Mouse (Mus musculus) 416B (cell line): ENCODE measurements around the gene Liph.
"Not testable (repeated sequence)": the region's sequence is repeated elsewhere in the genome, so short reads cannot be mapped to it uniquely, and the experiment has no call there.

ENCODE experiments used
- DNase-seq: peaks from one replicate; pipeline ENCODE4 v3.0.0; 2011; ENCODE audit warnings: low read depth

The Liph gene

DNA sequence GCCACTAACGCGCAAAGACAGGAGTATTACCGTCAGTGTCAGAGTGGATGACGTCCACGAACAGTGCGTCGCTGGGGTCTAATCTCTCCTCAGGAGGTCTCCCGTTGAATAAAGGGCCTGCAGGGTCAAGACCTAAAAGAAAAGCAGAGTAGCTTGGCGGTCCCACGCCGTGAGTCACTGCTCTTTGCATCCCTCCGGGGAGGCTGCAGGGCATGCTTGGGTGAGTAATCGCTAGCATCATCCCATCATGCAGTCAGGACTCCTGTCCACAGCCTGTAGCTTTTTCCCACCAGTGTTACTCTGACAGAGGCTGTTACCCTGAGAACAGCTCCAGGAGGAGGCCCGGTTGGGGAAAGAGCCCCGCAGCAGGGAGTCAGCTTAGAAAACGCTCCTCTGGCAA is 19.3 kb downstream of the Liph start:
- DNase-seq: no peak

DNA sequence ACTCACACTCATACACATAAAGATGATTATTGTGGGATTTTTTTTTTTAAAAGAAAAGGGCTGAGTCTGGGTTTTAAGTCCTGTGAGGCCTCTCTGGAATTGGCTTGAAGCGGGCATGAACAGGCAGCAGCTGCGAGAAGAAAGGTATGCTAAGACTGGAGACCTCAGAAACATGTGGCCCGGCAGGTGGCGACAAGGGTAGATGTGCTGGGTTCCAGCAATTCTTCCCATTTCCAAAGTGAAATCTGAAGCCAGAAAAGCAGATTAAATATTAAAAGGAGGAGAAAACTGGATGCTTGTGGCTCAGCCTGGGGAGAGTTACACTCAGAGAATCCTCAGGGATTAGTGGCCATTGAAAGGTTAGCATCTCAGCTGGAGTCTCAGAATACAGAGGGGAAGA is 24.0 kb downstream of the Liph start:
- DNase-seq: no peak

DNA sequence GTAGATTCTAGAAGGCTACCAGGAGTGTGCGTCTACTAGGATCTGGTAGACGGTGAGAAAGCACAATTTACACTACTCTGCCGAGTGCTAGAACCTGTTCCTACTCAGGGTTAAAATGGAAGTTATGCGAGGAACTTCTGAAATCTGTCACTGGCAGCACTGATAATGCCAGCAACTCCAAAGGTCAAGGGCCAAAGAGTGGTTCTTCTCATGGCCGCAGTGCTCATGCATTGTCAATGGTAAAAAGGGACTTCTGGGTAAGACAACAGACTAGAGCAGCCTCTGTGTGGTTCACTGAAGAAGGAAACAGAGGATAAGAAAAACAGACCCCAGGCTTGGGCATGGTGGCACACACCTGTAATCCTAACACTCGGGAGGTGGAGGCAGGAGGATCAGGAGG is 24.9 kb downstream of the Liph start:
- no peak for DNase-seq

DNA sequence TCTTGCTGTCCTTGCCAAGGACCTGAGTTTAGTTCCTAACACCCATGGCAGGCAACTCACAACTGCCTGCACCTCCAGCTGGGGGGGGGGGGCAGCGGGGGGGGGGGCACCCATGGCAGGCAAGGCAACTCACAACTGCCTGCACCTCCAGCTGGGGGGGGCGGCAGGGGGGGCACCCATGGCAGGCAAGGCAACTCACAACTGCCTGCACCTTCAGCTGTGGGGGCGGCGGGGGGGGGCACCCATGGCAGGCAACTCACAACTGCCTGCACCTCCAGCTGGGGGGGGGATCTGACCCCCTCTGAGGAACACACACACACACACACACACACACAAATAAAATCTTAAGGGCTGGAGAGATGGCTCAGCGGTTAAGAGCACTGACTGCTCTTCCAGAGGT is 25.6 kb downstream of the Liph start:
- DNase-seq: no peak

DNA sequence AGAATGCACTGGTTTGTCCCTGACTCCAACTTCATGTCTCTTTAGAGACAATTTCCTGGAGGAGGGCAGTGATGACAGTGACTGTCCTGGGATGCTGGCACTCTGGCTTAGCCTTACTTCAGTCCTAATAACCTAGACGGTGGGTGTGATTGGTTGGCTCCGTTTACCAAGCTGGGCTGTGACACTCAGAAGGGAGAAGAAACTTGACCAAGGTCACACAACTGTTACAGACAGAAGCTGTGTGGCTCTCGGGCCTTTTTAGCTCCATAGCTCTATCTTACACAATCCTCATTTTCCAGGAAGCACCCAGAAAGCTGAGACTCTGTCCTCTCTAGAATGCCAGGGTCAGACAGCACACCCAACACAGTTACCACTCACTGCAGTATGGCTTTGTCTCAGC is 29.9 kb downstream of the Liph start:
- no peak for DNase-seq

DNA sequence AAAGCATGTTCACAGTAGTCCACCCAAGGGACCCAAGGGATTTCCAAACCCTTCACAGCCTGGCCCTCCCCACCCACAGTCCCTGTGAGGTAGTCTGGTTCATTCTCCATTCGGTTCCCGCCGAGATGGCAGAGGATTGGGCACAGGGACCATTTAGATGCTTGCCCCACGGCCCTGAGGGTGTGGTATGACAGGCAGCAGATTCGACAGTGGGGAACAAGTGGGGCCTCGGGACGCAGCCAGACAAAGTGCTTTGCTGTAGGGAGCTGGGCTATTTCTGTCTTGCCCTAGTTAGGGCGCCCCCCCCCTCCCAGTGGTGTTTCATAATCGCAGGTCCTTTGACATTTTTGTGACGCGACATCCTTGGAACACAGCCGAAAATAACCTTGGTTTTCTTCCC is 39.9 kb downstream of the Liph start:
- no peak for DNase-seq

DNA sequence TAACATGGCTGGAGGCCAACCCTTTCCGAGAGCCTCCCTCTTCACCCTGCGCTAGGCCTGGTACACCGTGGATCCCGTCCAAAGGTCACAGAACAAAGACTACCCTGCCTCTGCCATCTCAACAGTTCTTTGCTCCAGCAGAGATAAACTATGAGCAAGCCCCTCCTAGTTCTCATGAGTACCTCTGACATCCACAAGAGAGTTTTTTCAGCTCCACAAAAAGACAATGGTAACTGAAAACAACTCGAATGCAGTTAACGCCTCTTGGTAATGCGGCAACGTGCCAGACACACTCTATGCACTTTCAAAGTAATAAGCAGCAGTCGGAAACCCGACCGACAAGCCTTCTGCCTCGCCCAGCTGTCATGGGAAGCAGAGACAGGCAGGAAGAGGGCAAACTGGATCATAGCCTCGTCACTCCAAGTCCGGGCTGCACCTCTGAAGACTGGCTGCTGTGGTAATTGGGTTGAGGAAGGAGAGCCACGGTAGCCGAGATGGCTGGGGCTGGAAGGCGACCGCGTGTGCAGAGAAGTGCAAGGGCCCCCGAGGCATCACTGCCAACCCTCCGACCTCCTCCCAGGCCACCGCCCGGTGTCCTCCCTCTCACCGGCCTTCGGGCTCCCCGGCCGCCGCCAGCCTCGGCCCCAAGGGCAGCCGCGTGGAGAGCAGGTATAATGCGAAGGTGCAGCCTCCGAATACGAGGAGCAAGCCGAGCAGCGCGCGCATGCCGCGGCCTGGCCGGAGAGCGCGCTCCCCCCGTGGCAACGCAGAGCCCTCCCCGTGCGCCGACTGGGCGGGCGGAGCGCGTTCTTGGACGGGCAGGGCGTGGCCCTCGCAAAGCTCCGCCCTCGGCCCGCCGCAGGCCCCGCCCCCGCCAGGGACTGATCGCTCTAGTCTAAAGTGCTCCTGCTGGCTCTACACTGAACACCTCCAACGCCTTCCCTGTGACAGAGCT is 48.4 kb downstream of the Liph start, which contains the start of gene Tmem41a:
Tmem41a (minus strand) TSS at position 792 of the 955 bp plus-strand sequence.
- no peak for DNase-seq

DNA sequence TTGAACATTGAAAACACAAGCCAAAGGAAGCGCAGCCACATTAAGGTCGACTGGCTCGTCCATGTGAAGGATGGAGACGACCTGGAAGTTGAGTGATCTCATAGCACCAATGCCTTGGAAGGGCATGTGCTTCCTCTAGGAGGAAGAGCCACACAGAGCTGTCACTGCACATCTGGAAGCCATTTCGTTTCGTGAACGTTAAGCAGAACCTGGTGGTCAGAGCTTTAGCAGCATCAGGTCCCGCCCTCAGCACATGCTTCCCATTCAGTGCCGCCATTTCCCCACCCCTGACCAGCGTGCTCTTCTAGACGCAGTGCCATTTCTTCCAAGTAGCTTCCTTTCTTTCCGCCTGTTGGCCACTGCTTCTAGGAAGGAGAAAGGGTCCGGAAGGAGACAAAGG is 67.0 kb downstream of the Liph start:
- no peak for DNase-seq

DNA sequence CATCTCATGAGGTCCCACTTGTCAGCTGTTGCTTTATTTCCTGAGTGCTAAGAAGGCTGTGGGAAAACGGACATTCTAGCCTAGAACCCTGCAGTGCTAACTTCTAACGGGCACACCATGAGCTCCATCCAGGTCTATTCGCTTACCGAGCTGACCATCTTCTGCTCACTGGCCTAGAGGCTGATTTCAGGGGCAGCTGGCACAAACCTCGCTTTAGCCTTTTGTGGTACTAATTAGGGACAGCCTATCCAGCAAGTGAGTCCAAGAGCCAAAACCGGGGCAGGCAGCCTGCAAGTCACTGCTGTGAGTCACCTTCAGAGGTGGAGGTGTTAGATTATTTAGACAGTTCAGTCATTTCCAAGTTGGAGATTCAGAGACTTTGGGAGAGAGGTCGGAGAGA is 78.8 kb downstream of the Liph start:
- no peak for DNase-seq

DNA sequence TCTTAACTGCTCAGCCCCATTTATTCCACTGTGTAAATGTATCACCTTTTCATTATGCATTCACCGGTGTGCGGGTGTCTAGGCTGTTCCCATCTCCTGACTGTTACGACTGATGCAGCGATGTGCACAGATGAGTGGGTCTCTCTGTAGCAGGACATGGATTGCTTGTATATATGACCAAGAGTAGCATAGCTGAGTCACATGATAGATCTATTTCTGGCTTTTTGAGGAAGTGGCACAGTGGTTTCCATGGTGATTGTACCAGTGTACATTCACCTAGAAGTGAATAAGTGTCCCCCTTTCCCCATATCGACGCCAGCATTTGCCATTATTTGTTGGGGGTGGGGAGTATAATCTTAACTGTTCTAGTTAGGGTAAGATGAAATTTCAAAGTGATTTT is 82.1 kb downstream of the Liph start:
- peak; percentile 46 for DNase-seq

DNA sequence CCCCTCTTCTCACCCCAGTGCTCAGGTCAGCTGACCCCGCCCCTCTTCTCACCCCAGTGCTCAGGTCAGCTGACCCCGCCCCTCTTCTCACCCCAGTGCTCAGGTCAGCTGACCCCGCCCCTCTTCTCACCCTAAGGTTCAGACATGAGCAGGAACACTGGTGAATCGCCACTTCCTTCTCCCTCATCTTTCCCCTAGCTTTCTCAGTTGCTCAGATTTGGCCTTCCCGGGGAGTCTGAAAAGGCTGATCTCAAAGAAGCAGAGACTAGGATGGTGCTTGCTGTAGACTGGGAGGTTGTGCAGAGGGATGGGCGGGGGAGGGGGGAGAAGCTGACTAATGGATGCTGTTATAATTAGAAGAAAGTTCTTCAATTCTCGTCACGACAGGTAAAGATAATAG is 86.6 kb downstream of the Liph start:
- not testable (repeated sequence) for DNase-seq

DNA sequence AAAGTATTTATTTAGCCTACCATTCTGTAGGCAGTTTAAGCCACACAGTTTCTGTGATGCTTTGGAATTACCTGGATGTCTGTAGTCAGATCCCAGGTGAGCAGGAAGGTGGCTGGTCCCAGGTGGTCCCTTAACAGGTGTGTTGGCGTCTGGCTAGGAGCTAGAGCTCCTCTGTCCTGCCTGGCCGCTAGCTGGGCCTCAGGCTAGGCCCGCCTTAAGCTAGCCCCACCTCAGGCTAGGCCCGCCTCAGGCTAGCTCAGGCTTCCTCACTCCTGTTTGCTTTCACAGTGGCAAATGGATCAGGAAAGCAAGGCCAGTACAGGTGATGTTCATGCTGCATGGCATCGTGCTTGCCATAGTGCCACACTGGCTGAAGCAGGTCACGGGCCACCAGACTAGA is 88.6 kb downstream of the Liph start:
- no peak for DNase-seq

DNA sequence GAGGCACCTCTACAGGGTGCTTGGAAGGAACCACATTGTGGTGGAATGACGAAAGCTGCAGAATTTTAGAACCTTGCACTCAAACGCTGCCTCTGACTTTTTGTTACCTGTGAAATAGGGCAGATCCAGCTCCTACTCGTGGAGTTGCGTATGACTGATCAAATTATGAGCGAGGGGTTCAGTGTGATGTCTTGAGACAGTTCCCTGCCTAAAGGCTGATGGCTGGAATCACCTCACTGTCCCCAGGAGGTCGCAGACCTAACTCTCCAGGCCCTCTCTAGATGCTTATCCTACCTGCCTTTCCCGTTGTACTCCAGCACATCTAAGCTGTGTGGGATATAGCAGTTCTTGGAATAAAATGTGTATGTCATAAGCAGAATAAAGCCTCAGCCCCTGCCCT is 89.5 kb downstream of the Liph start:
- DNase-seq: no peak

DNA sequence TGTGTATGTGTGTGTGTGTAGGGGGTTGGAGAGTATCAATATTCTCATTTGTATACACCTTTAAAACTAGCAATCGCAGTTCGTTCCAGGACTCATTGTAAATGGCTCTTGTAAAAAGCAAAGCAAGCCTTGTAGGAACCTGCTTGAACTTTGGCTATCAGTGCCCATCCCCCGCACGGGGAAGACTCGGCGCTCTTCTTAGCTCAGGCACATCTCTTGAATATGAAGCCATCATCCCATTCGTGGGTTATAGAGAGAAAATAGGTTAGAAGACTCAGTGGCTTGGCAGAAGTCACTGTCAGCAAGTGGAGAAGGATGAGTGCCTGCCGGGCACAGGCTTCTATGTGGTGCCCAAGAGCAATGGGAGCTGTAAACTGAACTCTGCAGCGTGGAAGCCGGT is 90.8 kb downstream of the Liph start:
- DNase-seq: no peak
